Mouse (Mus musculus) WW6 (cell line): ENCODE measurements around the gene Ndst2.

Experiments used
- DNase-seq: peaks from one replicate; pipeline ENCODE4 v3.0.0-alpha.2; 2013; ENCODE audit warnings: low read depth, low spot score

Ndst2 gene

GRCm38 (mm10) chr14:20733952-20734774 lies at the start of gene Ndst2:
Gene Ndst2, minus strand, starts transcription at chr14:20734562.
- no peak for DNase-seq

- DNase-seq, result no peak
Observed at GRCm38 (mm10) chr14:20783526-20783925, 49.2 kb upstream of the Ndst2 start.

GRCm38 (mm10) chr14:20782860-20783259 lies 48.5 kb upstream of the Ndst2 start:
- no peak for DNase-seq

GRCm38 (mm10) chr14:20780217-20780616 lies 45.9 kb upstream of the Ndst2 start:
- DNase-seq, result no peak

GRCm38 (mm10) chr14:20778496-20778895 lies 44.1 kb upstream of the Ndst2 start:
- DNase-seq, result no peak

- no peak for DNase-seq
Observed at GRCm38 (mm10) chr14:20775661-20776060, 41.3 kb upstream of the Ndst2 start.

- DNase-seq, result no peak
Observed at GRCm38 (mm10) chr14:20773410-20773809, 39.0 kb upstream of the Ndst2 start.

GRCm38 (mm10) chr14:20772808-20773207 lies 38.4 kb upstream of the Ndst2 start:
- DNase-seq, result no peak

- DNase-seq, result no peak
Observed at GRCm38 (mm10) chr14:20771941-20772340, 37.6 kb upstream of the Ndst2 start.

- DNase-seq, result no peak
Observed at GRCm38 (mm10) chr14:20768581-20768980, 34.2 kb upstream of the Ndst2 start.

- no peak for DNase-seq
Observed at GRCm38 (mm10) chr14:20767936-20768335, 33.6 kb upstream of the Ndst2 start.

- DNase-seq, result peak; percentile 50
Observed at GRCm38 (mm10) chr14:20765642-20766258, 31.4 kb upstream of the Ndst2 start.

- DNase-seq, result no peak
Observed at GRCm38 (mm10) chr14:20764942-20765341, 30.6 kb upstream of the Ndst2 start.

- DNase-seq, result no peak
Observed at GRCm38 (mm10) chr14:20758768-20759435, 24.5 kb upstream of the Ndst2 start.

GRCm38 (mm10) chr14:20757370-20757907 lies 23.1 kb upstream of the Ndst2 start:
- no peak for DNase-seq

- DNase-seq, result no peak
Observed at GRCm38 (mm10) chr14:20753792-20754191, 19.4 kb upstream of the Ndst2 start.

GRCm38 (mm10) chr14:20750503-20750902 lies 16.1 kb upstream of the Ndst2 start:
- no peak for DNase-seq

GRCm38 (mm10) chr14:20749494-20750051 lies 15.2 kb upstream of the Ndst2 start:
- no peak for DNase-seq

- no peak for DNase-seq
Observed at GRCm38 (mm10) chr14:20748388-20748787, 14.0 kb upstream of the Ndst2 start.

- DNase-seq, result no peak
Observed at GRCm38 (mm10) chr14:20746935-20747334, 12.6 kb upstream of the Ndst2 start.

GRCm38 (mm10) chr14:20743614-20744013 lies 9.3 kb upstream of the Ndst2 start:
- DNase-seq, result no peak

- DNase-seq, result no peak
Observed at GRCm38 (mm10) chr14:20741301-20741700, 6.9 kb upstream of the Ndst2 start.
